8 mouse cellular contexts compared by ENCODE assay signal in genomic region chr10:82622671-82623552, GRCm38 (mm10). TPM values are rescaled to one million over a fixed set of nuclear protein-coding genes. Genes with fewer than 3 reads are reported as not detected.
DNase-seq lines count a peak whose midpoint lies in the region; ATAC-seq lines count a peak whose summit lies in the region.

Gene 1190007I07Rik (minus strand): TSS chr10:82623228.

- peak within 1 kb of the TSS; percentile 73 to 82 for H3K4me3 ChIP-seq in heart, embryonic 14.5 days (ENCODE audit: control insufficient read depth in 1 of 2, insufficient read depth in 1 of 2, low read depth in 1 of 2, low read length in 2 of 2)
- peak within 1 kb of the TSS; percentile 72 for H3K4me3 ChIP-seq in liver, embryonic 13.5 days (replicated peaks)
- peak within 1 kb of the TSS; percentile 63 for H3K4me3 ChIP-seq in stomach, embryonic 16.5 days (replicated peaks; ENCODE audit: low read length)

- WGBS in heart, embryonic 14.5 days: under 1% methylated on average over 59 of the region's 61 CpGs
- WGBS in liver, embryonic 13.5 days (ENCODE audit: insufficient replicate concordance): under 1% methylated on average over 55 of the region's 61 CpGs
- WGBS in stomach, embryonic 16.5 days: 0% methylated on average over 58 of the region's 61 CpGs

- no peaks in the 10 kb centered on the region for H3K27me3 ChIP-seq in heart, embryonic 14.5 days (ENCODE audit: control insufficient read depth, insufficient read depth, low read length)
- H3K27me3 ChIP-seq in liver, embryonic 13.5 days: no peaks in the 10 kb centered on the region
- no peaks in the 10 kb centered on the region for H3K27me3 ChIP-seq in stomach, embryonic 16.5 days (ENCODE audit: control insufficient read depth, insufficient read depth, low read length)

- peak within 1 kb of the TSS; percentile 65 to 81 for H3K27ac ChIP-seq in heart, embryonic 14.5 days (replicated peaks in 1 of 2; ENCODE audit: control insufficient read depth in 1 of 2, insufficient read depth in 1 of 2, low read depth in 2 of 2, low read length in 2 of 2)
- H3K27ac ChIP-seq in liver, embryonic 13.5 days: peak within 1 kb of the TSS; percentile 75
- H3K27ac ChIP-seq in stomach, embryonic 16.5 days (ENCODE audit: low read length): peak within 1 kb of the TSS; percentile 77

- H3K4me1 ChIP-seq in heart, embryonic 14.5 days (ENCODE audit: control insufficient read depth in 2 of 2, insufficient read depth in 2 of 2, low read length in 2 of 2): peaks cover 0 to 6% of the 10 kb centered on the region in 2 experiments; a peak in 1 of 4 replicates
- H3K4me1 ChIP-seq in liver, embryonic 13.5 days (replicated peaks): peaks cover 17% of the 10 kb centered on the region
- peaks cover 4% of the 10 kb centered on the region; the same call in 1 of the 2 replicates for H3K4me1 ChIP-seq in stomach, embryonic 16.5 days (ENCODE audit: control insufficient read depth, insufficient read depth, low read length)

- no peaks in the 10 kb centered on the region for H3K36me3 ChIP-seq in heart, embryonic 14.5 days (ENCODE audit: control insufficient read depth, insufficient read depth, low read length)
- H3K36me3 ChIP-seq in liver, embryonic 13.5 days: no peaks in the 10 kb centered on the region
- no peaks in the 10 kb centered on the region for H3K36me3 ChIP-seq in stomach, embryonic 16.5 days (ENCODE audit: control insufficient read depth, insufficient read depth, low read length)

- ATAC-seq in CD4-positive, CD25-positive, alpha-beta regulatory T cell, adult 4 months: peak; percentile 78
- ATAC-seq in heart, embryonic 14.5 days (ENCODE audit: insufficient number of reproducible peaks, insufficient read depth, low FRiP score, low read depth): peak; percentile 82
- peak; percentile 87 for ATAC-seq in liver, embryonic 13.5 days (ENCODE audit: low read depth)
- ATAC-seq in stomach, embryonic 16.5 days (ENCODE audit: insufficient read depth, low FRiP score): peak; percentile 90

- H3K9me3 ChIP-seq in heart, embryonic 14.5 days (ENCODE audit: control insufficient read depth, low read length): no peaks in the 10 kb centered on the region
- H3K9me3 ChIP-seq in liver, embryonic 13.5 days (replicated peaks): no peaks in the 10 kb centered on the region
- no peaks in the 10 kb centered on the region for H3K9me3 ChIP-seq in stomach, embryonic 16.5 days (replicated peaks; ENCODE audit: control insufficient read depth, low read length)

- DNase-seq in c-Kit-negative CD71-positive TER-119-positive erythroid progenitor cells, embryonic 14.5 days (ENCODE audit: low read depth, low spot score): peak; percentile 38
- DNase-seq in fibroblast of lung, adult 2 months (ENCODE audit: low read depth): peak; percentile 62
- peak; percentile 92 for DNase-seq in kidney, postnatal 14 days
- DNase-seq in liver, embryonic 13.5 days: peak; percentile 64
- peak; percentile 95 for DNase-seq in neural tube, embryonic 10.5 days (ENCODE audit: extremely low spot score, low spot score)

- peak within 1 kb of the TSS; percentile 87 for H3K9ac ChIP-seq in heart, embryonic 14.5 days (ENCODE audit: low read length)
- peak within 1 kb of the TSS; percentile 79 for H3K9ac ChIP-seq in liver, embryonic 13.5 days
- H3K9ac ChIP-seq in stomach, embryonic 16.5 days (ENCODE audit: low read length): peak within 1 kb of the TSS; percentile 80

- H3K4me2 ChIP-seq in heart, embryonic 14.5 days (ENCODE audit: low read length): peak within 1 kb of the TSS; percentile 74
- peak within 1 kb of the TSS; percentile 72 for H3K4me2 ChIP-seq in liver, embryonic 13.5 days
- H3K4me2 ChIP-seq in stomach, embryonic 16.5 days (ENCODE audit: low read depth, low read length): peak within 1 kb of the TSS; percentile 64

RNA-seq across cellular contexts. Expression of gene 1190007I07Rik, which starts in this region (rescaled TPM):
- polyA plus RNA-seq in CD4-positive, CD25-positive, alpha-beta regulatory T cell, adult 4 months (2017; shearing (Covaris generic)): 10 to 100 TPM; 22.2 to 27.0 TPM
- polyA plus RNA-seq in heart, embryonic 14.5 days (2014; fragmentation: Nextera tagmentation; extraction: Ambion mirVana): 44.4 and 44.9 TPM in 2 replicates
- 47.5 and 50.6 TPM in 2 replicates for polyA plus RNA-seq in liver, embryonic 13.5 days (2015; fragmentation: Nextera tagmentation; extraction: Ambion mirVana)
- polyA plus RNA-seq in stomach, embryonic 16.5 days (2015; fragmentation: Nextera tagmentation; extraction: Ambion mirVana): 36.2 and 42.1 TPM in 2 replicates

Comparison
In these comparisons a context has a peak if more than half of its experiments do, and no peak if none do; other contexts are left out.
1. Peak in every context shown above with its lines: DNase-seq, ATAC-seq, H3K4me3 ChIP-seq and H3K27ac ChIP-seq.
2. DNase-seq: peak in every context shown above with its lines; median percentile 95 in neural tube, embryonic 10.5 days; 92 in kidney, postnatal 14 days; 64 in liver, embryonic 13.5 days; 62 in fibroblast of lung, adult 2 months; 38 in c-Kit-negative CD71-positive TER-119-positive erythroid progenitor cells, embryonic 14.5 days.